Mouse (Mus musculus): Measurements from ENCODE around the gene Ncapd3. TPM values are rescaled to one million over a fixed set of nuclear protein-coding genes. Genes with fewer than 3 reads are reported as not detected.

Gene Ncapd3
- polyA plus RNA-seq, 1 experiment from 2014 or later = 42.3 TPM

DNA sequence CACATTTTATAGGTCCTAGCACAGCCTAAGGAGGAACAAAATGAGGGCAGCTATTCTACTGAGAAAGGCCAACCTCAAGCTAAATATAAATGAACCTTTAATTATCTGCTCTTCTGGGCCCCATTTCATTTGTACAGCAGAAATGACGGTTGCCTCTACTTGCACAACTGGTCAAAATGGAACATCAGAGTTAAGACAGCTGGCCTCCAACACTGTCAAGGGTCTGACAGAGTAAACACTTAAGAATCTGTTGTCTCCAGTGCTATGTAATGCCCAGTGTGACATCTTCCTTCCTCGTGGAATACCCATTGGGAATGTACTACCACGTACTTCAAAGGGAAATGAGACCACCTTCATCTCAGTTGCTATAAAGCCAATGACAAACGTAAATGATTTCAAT lies 18.4 kb upstream of the Ncapd3 start:
- H3K36me3 ChIP-seq (replicated peaks; ENCODE audit: control insufficient read depth, insufficient read depth, low read depth, low read length) = no peaks in the 10 kb centered on the region; the same call in 1 of the 2 replicates
- no peak for ATAC-seq (replicated peaks; ENCODE audit: insufficient number of reproducible peaks, low FRiP score, low TSS enrichment, low read depth)

GRCm38 (mm10) chr9:27018961-27019360 lies 11.0 kb upstream of the Ncapd3 start:
- H3K4me1 ChIP-seq (ENCODE audit: control insufficient read depth, insufficient read depth, low read length) = no peaks in the 10 kb centered on the region
- H3K4me3 ChIP-seq (ENCODE audit: low read depth, low read length) = no peak overlapping the region
- ATAC-seq (replicated peaks; ENCODE audit: insufficient number of reproducible peaks, low FRiP score, low TSS enrichment, low read depth) = no peak
- H3K27me3 ChIP-seq (ENCODE audit: control insufficient read depth, insufficient read depth, low read length) = no peaks in the 10 kb centered on the region
- 96% methylated on average over 10 of the region's 10 CpGs for WGBS
- no peaks in the 10 kb centered on the region for H3K9me3 ChIP-seq (replicated peaks; ENCODE audit: control insufficient read depth, low read length)
- H3K36me3 ChIP-seq (replicated peaks; ENCODE audit: control insufficient read depth, insufficient read depth, low read depth, low read length) = no peaks in the 10 kb centered on the region; the same call in 1 of the 2 replicates
- H3K27ac ChIP-seq (replicated peaks; ENCODE audit: low read depth, low read length) = no peak overlapping the region
- H3K9ac ChIP-seq (replicated peaks; ENCODE audit: low read length) = no peak overlapping the region
- no peak overlapping the region for H3K4me2 ChIP-seq (ENCODE audit: low read depth, low read length)
- DNase-seq (ENCODE audit: low spot score) = no peak

More for the DNA sequence above, 18.4 kb upstream of the Ncapd3 start:
- no peaks in the 10 kb centered on the region for H3K9me3 ChIP-seq (replicated peaks; ENCODE audit: control insufficient read depth, low read length)
- DNase-seq (ENCODE audit: low spot score) = no peak
- H3K27ac ChIP-seq (replicated peaks; ENCODE audit: low read depth, low read length) = no peak overlapping the region
- H3K4me3 ChIP-seq (ENCODE audit: low read depth, low read length) = no peak overlapping the region
- no peak overlapping the region for H3K9ac ChIP-seq (replicated peaks; ENCODE audit: low read length)
- WGBS = 92% methylated on average over 4 of the region's 4 CpGs
- no peaks in the 10 kb centered on the region for H3K4me1 ChIP-seq (ENCODE audit: control insufficient read depth, insufficient read depth, low read length)
- no peaks in the 10 kb centered on the region for H3K27me3 ChIP-seq (ENCODE audit: control insufficient read depth, insufficient read depth, low read length)
- no peak overlapping the region for H3K4me2 ChIP-seq (ENCODE audit: low read depth, low read length)

- Histone ChIP-seq H3K4me3 (ENCODE audit: low read depth, low read length) (no peak overlapping the region), H3K27ac (replicated peaks; ENCODE audit: low read depth, low read length) (no peak overlapping the region), H3K4me2 (ENCODE audit: low read depth, low read length) (no peak overlapping the region), H3K27me3 (ENCODE audit: control insufficient read depth, insufficient read depth, low read length) (no peaks in the 10 kb centered on the region), H3K9me3 (replicated peaks; ENCODE audit: control insufficient read depth, low read length) (no peaks in the 10 kb centered on the region), H3K36me3 (replicated peaks; ENCODE audit: control insufficient read depth, insufficient read depth, low read depth, low read length) (no peaks in the 10 kb centered on the region), H3K9ac (replicated peaks; ENCODE audit: low read length) (no peak overlapping the region), H3K4me1 (ENCODE audit: control insufficient read depth, insufficient read depth, low read length) (peaks cover 2% of the 10 kb centered on the region)
- ATAC-seq (replicated peaks; ENCODE audit: insufficient number of reproducible peaks, low FRiP score, low TSS enrichment, low read depth) (no peak), DNase-seq (ENCODE audit: low spot score) (no peak)
- WGBS = 88% methylated on average over 4 of the region's 4 CpGs
Measured at GRCm38 (mm10) chr9:27023681-27024080, 6.3 kb upstream of the Ncapd3 start.

- Histone ChIP-seq H3K4me1 (ENCODE audit: control insufficient read depth, insufficient read depth, low read length) (peaks cover 2% of the 10 kb centered on the region), H3K27ac (replicated peaks; ENCODE audit: low read depth, low read length) (no peak overlapping the region), H3K36me3 (replicated peaks; ENCODE audit: control insufficient read depth, insufficient read depth, low read depth, low read length) (no peaks in the 10 kb centered on the region), H3K9me3 (replicated peaks; ENCODE audit: control insufficient read depth, low read length) (no peaks in the 10 kb centered on the region), H3K4me3 (ENCODE audit: low read depth, low read length) (no peak overlapping the region), H3K4me2 (ENCODE audit: low read depth, low read length) (no peak overlapping the region), H3K9ac (replicated peaks; ENCODE audit: low read length) (no peak overlapping the region), H3K27me3 (ENCODE audit: control insufficient read depth, insufficient read depth, low read length) (no peaks in the 10 kb centered on the region)
- 92% methylated on average over 1 of the region's 1 CpGs for WGBS
- ATAC-seq (replicated peaks; ENCODE audit: insufficient number of reproducible peaks, low FRiP score, low TSS enrichment, low read depth) (no peak), DNase-seq (ENCODE audit: low spot score) (no peak)
Measured at GRCm38 (mm10) chr9:27026708-27027107, 3.3 kb upstream of the Ncapd3 start.

GRCm38 (mm10) chr9:27029022-27029827 lies 750 bp upstream of the Ncapd3 start:
- Histone ChIP-seq H3K4me2 (ENCODE audit: low read depth, low read length) (peak overlapping the region; percentile 85), H3K36me3 (replicated peaks; ENCODE audit: control insufficient read depth, insufficient read depth, low read depth, low read length) (no peaks in the 10 kb centered on the region), H3K4me3 (ENCODE audit: low read depth, low read length) (peak overlapping the region; percentile 95), H3K9me3 (replicated peaks; ENCODE audit: control insufficient read depth, low read length) (no peaks in the 10 kb centered on the region), H3K27me3 (ENCODE audit: control insufficient read depth, insufficient read depth, low read length) (no peaks in the 10 kb centered on the region), H3K4me1 (ENCODE audit: control insufficient read depth, insufficient read depth, low read length) (peaks cover 2% of the 10 kb centered on the region), H3K27ac (replicated peaks; ENCODE audit: low read depth, low read length) (peak overlapping the region; percentile 86), H3K9ac (replicated peaks; ENCODE audit: low read length) (peak overlapping the region; percentile 92)
- ATAC-seq (replicated peaks; ENCODE audit: insufficient number of reproducible peaks, low FRiP score, low TSS enrichment, low read depth) (peak; percentile 5; the same call in 1 of the 2 replicates), DNase-seq (ENCODE audit: low spot score) (peak; percentile 29)
- WGBS = under 1% methylated on average over 49 of the region's 52 CpGs

GRCm38 (mm10) chr9:27030763-27031100 lies 757 bp downstream of the Ncapd3 start:
- no peaks in the 10 kb centered on the region for H3K9me3 ChIP-seq (replicated peaks; ENCODE audit: control insufficient read depth, low read length)
- H3K27ac ChIP-seq (replicated peaks; ENCODE audit: low read depth, low read length) = no peak overlapping the region
- no peaks in the 10 kb centered on the region for H3K36me3 ChIP-seq (replicated peaks; ENCODE audit: control insufficient read depth, insufficient read depth, low read depth, low read length)
- DNase-seq (ENCODE audit: low spot score) (no peak), ATAC-seq (replicated peaks; ENCODE audit: insufficient number of reproducible peaks, low FRiP score, low TSS enrichment, low read depth) (no peak)
- peak overlapping the region; percentile 40 for H3K4me2 ChIP-seq (ENCODE audit: low read depth, low read length)
- peak overlapping the region; percentile 95 for H3K4me3 ChIP-seq (ENCODE audit: low read depth, low read length)
- WGBS = under 1% methylated on average over 17 of the region's 17 CpGs
- H3K27me3 ChIP-seq (ENCODE audit: control insufficient read depth, insufficient read depth, low read length) = no peaks in the 10 kb centered on the region
- H3K9ac ChIP-seq (replicated peaks; ENCODE audit: low read length) = peak overlapping the region; percentile 60
- peaks cover 2% of the 10 kb centered on the region for H3K4me1 ChIP-seq (ENCODE audit: control insufficient read depth, insufficient read depth, low read length)

DNA sequence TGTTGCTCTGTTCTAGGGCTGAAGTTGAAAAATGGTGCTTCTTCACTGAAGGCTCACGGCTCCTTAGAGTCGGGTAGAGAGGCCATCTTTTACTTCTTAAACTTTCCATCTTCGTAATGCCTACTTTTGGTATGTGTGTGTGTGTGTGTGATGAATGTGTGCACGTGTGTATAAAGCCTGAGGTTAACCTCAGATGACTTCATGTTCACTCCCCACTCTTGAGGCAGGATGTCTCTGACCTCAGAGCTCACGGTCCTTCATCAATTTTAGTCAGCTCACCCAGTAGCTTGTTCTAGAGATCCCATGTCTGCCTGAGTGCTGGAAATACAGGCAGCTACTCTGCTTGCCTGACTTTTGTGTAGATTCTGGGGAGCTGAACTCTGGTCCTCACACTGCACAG lies 13.9 kb downstream of the Ncapd3 start:
- H3K36me3 ChIP-seq (replicated peaks; ENCODE audit: control insufficient read depth, insufficient read depth, low read depth, low read length) = peaks cover 7% of the 10 kb centered on the region

GRCm38 (mm10) chr9:27049492-27049891 lies 19.5 kb downstream of the Ncapd3 start:
- 93% methylated on average over 2 of the region's 2 CpGs for WGBS
- no peaks in the 10 kb centered on the region for H3K9me3 ChIP-seq (replicated peaks; ENCODE audit: control insufficient read depth, low read length)
- no peak overlapping the region for H3K9ac ChIP-seq (replicated peaks; ENCODE audit: low read length)
- H3K27ac ChIP-seq (replicated peaks; ENCODE audit: low read depth, low read length) = no peak overlapping the region
- ATAC-seq (replicated peaks; ENCODE audit: insufficient number of reproducible peaks, low FRiP score, low TSS enrichment, low read depth) (no peak), DNase-seq (ENCODE audit: low spot score) (no peak)
- no peaks in the 10 kb centered on the region for H3K27me3 ChIP-seq (ENCODE audit: control insufficient read depth, insufficient read depth, low read length)
- H3K36me3 ChIP-seq (replicated peaks; ENCODE audit: control insufficient read depth, insufficient read depth, low read depth, low read length) = no peaks in the 10 kb centered on the region; the same call in none of the 2 replicates
- no peak overlapping the region for H3K4me3 ChIP-seq (ENCODE audit: low read depth, low read length)
- H3K4me1 ChIP-seq (ENCODE audit: control insufficient read depth, insufficient read depth, low read length) = no peaks in the 10 kb centered on the region
- no peak overlapping the region for H3K4me2 ChIP-seq (ENCODE audit: low read depth, low read length)

More for the DNA sequence above, 13.9 kb downstream of the Ncapd3 start:
- no peak overlapping the region for H3K27ac ChIP-seq (replicated peaks; ENCODE audit: low read depth, low read length)
- no peaks in the 10 kb centered on the region for H3K27me3 ChIP-seq (ENCODE audit: control insufficient read depth, insufficient read depth, low read length)
- H3K9ac ChIP-seq (replicated peaks; ENCODE audit: low read length) = no peak overlapping the region
- DNase-seq (ENCODE audit: low spot score) (no peak), ATAC-seq (replicated peaks; ENCODE audit: insufficient number of reproducible peaks, low FRiP score, low TSS enrichment, low read depth) (no peak)
- no peaks in the 10 kb centered on the region for H3K4me1 ChIP-seq (ENCODE audit: control insufficient read depth, insufficient read depth, low read length)
- H3K4me2 ChIP-seq (ENCODE audit: low read depth, low read length) = no peak overlapping the region
- H3K9me3 ChIP-seq (replicated peaks; ENCODE audit: control insufficient read depth, low read length) = no peaks in the 10 kb centered on the region
- WGBS = 87% methylated on average over 5 of the region's 5 CpGs
- H3K4me3 ChIP-seq (ENCODE audit: low read depth, low read length) = no peak overlapping the region
